Mouse (Mus musculus) hindbrain, embryonic 12.5 days (tissue): Measurements from ENCODE around the gene Bglap2. TPM values are rescaled to one million over a fixed set of nuclear protein-coding genes. Genes with fewer than 3 reads are reported as not detected.
"Not testable (repeated sequence)": the region's sequence is repeated elsewhere in the genome, so short reads cannot be mapped to it uniquely, and the experiment has no call there.

Experiments used
- ATAC-seq: fragments of 200-750 bp; cut with Nextera tagmentation; 2 replicates; pipeline ENCODE4 v1.8.0; 2017; ENCODE audit warnings: moderate TSS enrichment; ENCODE audit not compliant: low FRiP score
- H3K27ac ChIP-seq: fragments of 300-500 bp; sonication (generic); 2 replicates; pipeline ENCODE4 v1.5.1; 2016; ENCODE audit warnings: mild to moderate bottlenecking
- H3K27me3 ChIP-seq: fragments of 300-500 bp; sonication (generic); 2 replicates; pipeline ENCODE4 v1.6.1; 2016; ENCODE audit warnings: mild to moderate bottlenecking
- H3K36me3 ChIP-seq: fragments of 300-500 bp; sonication (generic); 2 replicates; pipeline ENCODE4 v1.6.1; 2016; ENCODE audit warnings: mild to moderate bottlenecking
- H3K4me1 ChIP-seq: fragments of 300-500 bp; sonication (generic); 2 replicates; pipeline ENCODE4 v1.6.1; 2016
- H3K4me2 ChIP-seq: fragments of 300-500 bp; sonication (generic); replicated peaks from 2 replicates; pipeline ENCODE4 v1.6.1; 2016; ENCODE audit warnings: mild to moderate bottlenecking
- H3K4me3 ChIP-seq: fragments of 300-500 bp; sonication (generic); 2 replicates; pipeline ENCODE4 v1.5.1; 2016; ENCODE audit warnings: mild to moderate bottlenecking
- H3K9ac ChIP-seq: fragments of 300-500 bp; sonication (generic); 2 replicates; pipeline ENCODE4 v1.6.1; 2016; ENCODE audit warnings: mild to moderate bottlenecking, moderate library complexity
- H3K9me3 ChIP-seq: fragments of 300-500 bp; sonication (generic); replicated peaks from 2 replicates; pipeline ENCODE4 v1.6.1; 2016; ENCODE audit warnings: mild to moderate bottlenecking
- WGBS: fragments of 180-500 bp; shearing (Covaris S2); methylation state at CpG from one replicate; pipeline ENCODE4 v1.1.7; 2016; 5-methylcytosine and 5-hydroxymethylcytosine counted together
- polyA plus RNA-seq: library from polyadenylated mRNA; unstranded; fragments of >200 nt; fragmentation: Nextera tagmentation; extraction: Ambion mirVana; gene quantifications from 2 replicates; pipeline ENCODE4 v1.2.1, GENCODE M21; 2016

Gene Bglap2
- polyA plus RNA-seq, 1 experiment from 2014 or later, result not detected

- ATAC-seq, result peak; percentile 92
- not testable (repeated sequence) for H3K27me3 ChIP-seq, H3K36me3 ChIP-seq, H3K9me3 ChIP-seq, H3K4me1 ChIP-seq
- Histone ChIP-seq H3K27ac (peak overlapping the region; percentile 79), H3K4me2 (peak overlapping the region; percentile 47), H3K4me3 (peak overlapping the region; percentile 22), H3K9ac (peak overlapping the region; percentile 45; the same call in 1 of the 2 replicates)
- 6% methylated on average over 19 of the region's 22 CpGs for WGBS
Measured at GRCm38 (mm10) chr3:88381389-88382315, 3.2 kb upstream of the Bglap2 start.

GRCm38 (mm10) chr3:88376644-88377043 is 1.9 kb downstream of the Bglap2 start:
- not testable (repeated sequence) for H3K36me3 ChIP-seq, H3K4me3 ChIP-seq, H3K4me1 ChIP-seq, H3K9ac ChIP-seq, H3K9me3 ChIP-seq, H3K27me3 ChIP-seq
- 24% methylated on average over 5 of the region's 7 CpGs for WGBS
- Histone ChIP-seq H3K27ac (peak overlapping the region; percentile 66), H3K4me2 (peak overlapping the region; percentile 37; the same call in 1 of the 2 replicates)
- ATAC-seq, result peak; percentile 51

- H3K36me3 ChIP-seq, H3K4me1 ChIP-seq, H3K4me3 ChIP-seq, H3K27me3 ChIP-seq, H3K9me3 ChIP-seq: not testable (repeated sequence)
- WGBS, result 10% methylated on average over 18 of the region's 19 CpGs
- peak overlapping the region; percentile 27; the same call in 1 of the 2 replicates for H3K9ac ChIP-seq
- ATAC-seq, result peak; percentile 89
- H3K4me2 ChIP-seq, result peak overlapping the region; percentile 37
- peak overlapping the region; percentile 66 for H3K27ac ChIP-seq
Measured at GRCm38 (mm10) chr3:88375750-88376626, 2.5 kb downstream of the Bglap2 start.

DNA sequence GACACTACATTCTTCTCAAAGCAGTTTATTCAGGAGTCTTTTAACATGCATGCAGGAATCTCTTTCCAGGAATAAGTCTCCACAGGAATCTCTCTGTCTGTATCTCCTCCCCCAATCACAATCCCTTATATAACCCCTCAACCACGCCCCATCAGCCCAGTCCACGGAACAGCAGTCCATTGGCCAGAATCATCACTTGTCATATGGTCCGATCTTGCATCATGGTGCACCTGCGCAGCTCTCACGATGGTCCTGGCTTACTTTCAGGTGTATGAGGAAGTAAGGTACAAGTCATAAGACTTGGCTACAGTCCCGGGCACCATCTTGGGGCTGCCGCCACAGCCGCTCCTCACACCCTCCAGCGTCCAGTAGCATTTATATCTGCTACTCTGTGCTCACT is 5.9 kb downstream of the Bglap2 start, which contains the start of gene Bglap3:
Gene Bglap3, minus strand, starts transcription at position 101 of the 400 bp plus-strand sequence.
- not testable (repeated sequence) for H3K4me2 ChIP-seq, H3K36me3 ChIP-seq, H3K9ac ChIP-seq, H3K27me3 ChIP-seq, H3K4me1 ChIP-seq, H3K9me3 ChIP-seq, ATAC-seq, H3K27ac ChIP-seq, H3K4me3 ChIP-seq
- WGBS, result 90% methylated on average over 9 of the region's 9 CpGs

DNA sequence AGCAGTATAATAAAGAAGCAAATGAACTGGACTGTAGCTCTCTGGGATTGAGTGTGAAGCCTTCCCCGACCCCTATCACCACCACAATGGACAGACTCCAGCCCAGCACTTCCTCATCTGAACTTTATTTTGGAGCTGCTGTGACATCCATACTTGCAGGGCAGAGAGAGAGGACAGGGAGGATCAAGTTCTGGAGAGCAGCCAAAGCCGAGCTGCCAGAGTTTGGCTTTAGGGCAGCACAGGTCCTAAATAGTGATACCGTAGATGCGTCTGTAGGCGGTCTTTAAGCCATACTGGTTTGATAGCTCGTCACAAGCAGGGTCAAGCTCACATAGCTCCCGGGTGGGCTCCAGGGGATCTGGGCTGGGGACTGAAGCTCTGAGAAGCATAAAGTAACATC is 10.0 kb downstream of the Bglap2 start:
- Histone ChIP-seq H3K4me1 (peaks cover 15% of the 10 kb centered on the region), H3K27me3 (peaks cover 22% of the 10 kb centered on the region)
- H3K9ac ChIP-seq, ATAC-seq, H3K36me3 ChIP-seq, H3K4me3 ChIP-seq, H3K4me2 ChIP-seq, H3K27ac ChIP-seq, H3K9me3 ChIP-seq: not testable (repeated sequence)
- 84% methylated on average over 7 of the region's 7 CpGs for WGBS

- H3K27ac ChIP-seq, result not testable (repeated sequence)
Measured at GRCm38 (mm10) chr3:88367517-88367916, 11.0 kb downstream of the Bglap2 start.

DNA sequence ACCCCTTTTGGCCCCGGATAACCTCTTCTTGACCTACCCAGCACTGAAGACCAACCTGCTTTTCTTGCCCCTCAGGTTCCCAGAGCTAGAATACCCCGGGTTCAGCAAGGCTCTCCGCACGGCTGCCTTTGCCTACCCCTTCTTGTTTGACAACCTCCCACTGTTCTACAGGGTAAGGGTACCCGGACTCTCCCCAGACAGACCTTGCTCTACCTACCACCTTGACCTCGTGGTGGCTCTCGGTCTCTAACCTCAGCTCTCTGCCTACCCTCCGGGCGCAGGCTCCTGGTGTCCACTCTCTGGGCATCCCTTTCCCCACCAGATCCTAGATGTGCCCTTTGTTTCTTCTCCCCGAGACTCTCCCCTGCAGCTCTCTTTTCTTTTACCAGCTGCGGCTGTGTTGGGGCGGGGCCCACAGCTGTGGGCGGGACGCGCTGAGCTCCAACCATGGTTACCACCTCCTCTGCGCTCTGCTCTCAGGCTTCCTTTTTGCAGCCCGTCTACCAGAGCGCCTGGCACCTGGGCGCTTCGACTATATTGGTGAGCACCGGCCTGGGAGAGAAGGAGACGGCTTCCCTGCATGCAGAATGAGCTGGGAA is 11.6 kb downstream of the Bglap2 start:
- Histone ChIP-seq H3K27me3 (peaks cover 22% of the 10 kb centered on the region), H3K4me3 (peak overlapping the region; percentile 24), H3K36me3 (peaks cover 12% of the 10 kb centered on the region), H3K27ac (peak overlapping the region; percentile 72), H3K4me2 (peak overlapping the region; percentile 47), H3K4me1 (peaks cover 15% of the 10 kb centered on the region)
- not testable (repeated sequence) for H3K9ac ChIP-seq, H3K9me3 ChIP-seq
- 1% methylated on average over 20 of the region's 22 CpGs for WGBS
- peak; percentile 90 for ATAC-seq

More at GRCm38 (mm10) chr3:88367517-88367916, 11.0 kb downstream of the Bglap2 start:
- peaks cover 15% of the 10 kb centered on the region for H3K4me1 ChIP-seq
- peaks cover 22% of the 10 kb centered on the region for H3K27me3 ChIP-seq
- not testable (repeated sequence) for H3K4me3 ChIP-seq, H3K9me3 ChIP-seq, H3K4me2 ChIP-seq, H3K36me3 ChIP-seq, H3K9ac ChIP-seq
- 47% methylated on average over 4 of the region's 7 CpGs for WGBS
- peak; percentile 47; the same call in 1 of the 2 replicates for ATAC-seq

DNA sequence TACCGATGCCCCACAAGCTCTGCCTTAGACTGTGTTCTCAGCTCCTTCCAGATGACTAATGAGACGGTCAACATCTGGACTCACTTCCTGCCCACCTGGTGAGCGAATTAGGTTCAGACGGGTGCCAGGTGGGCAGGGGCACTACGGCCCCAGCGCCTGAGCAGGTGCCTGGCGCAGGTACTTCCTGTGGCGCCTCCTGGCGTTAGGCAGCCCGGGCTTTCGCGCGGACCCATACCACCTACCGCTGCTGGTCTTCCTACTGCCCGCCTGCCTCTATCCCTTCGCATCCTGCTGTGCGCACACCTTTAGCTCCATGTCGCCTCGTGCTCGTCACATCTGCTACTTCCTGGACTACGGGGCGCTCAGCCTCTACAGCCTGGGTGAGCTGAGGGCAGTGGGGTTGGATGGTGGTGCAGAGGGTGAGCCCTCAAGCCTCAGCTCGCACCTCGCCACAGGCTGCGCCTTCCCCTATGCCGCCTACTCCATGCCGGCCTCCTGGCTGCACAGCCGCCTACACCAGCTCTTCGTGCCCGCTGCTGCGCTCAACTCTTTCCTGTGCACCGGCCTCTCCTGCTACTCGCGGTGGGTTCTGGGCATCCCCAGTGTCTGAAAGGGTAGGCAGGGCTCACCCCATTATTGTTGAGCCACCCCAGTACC is 12.7 kb downstream of the Bglap2 start:
- Histone ChIP-seq H3K36me3 (peaks cover 23% of the 10 kb centered on the region), H3K27me3 (peaks cover 22% of the 10 kb centered on the region), H3K27ac (no peak overlapping the region), H3K9me3 (peaks cover 8% of the 10 kb centered on the region), H3K4me3 (no peak overlapping the region), H3K4me1 (peaks cover 15% of the 10 kb centered on the region), H3K9ac (no peak overlapping the region), H3K4me2 (peak overlapping the region; percentile 14)
- 42% methylated on average over 34 of the region's 34 CpGs for WGBS
- ATAC-seq, result no peak

GRCm38 (mm10) chr3:88364337-88364736 is 14.2 kb downstream of the Bglap2 start, which contains the start of gene Paqr6:
Gene Paqr6 (plus strand): TSS chr3:88364584.
- H3K27me3 ChIP-seq, result peaks cover 22% of the 10 kb centered on the region
- H3K4me1 ChIP-seq, result peaks cover 25% of the 10 kb centered on the region
- H3K27ac ChIP-seq, result no peak within 1 kb of the TSS; the same call in 1 of the 2 replicates
- ATAC-seq, result no peak
- no peak within 1 kb of the TSS for H3K4me3 ChIP-seq
- 2% methylated on average over 16 of the region's 16 CpGs for WGBS
- H3K9me3 ChIP-seq, result no peaks in the 10 kb centered on the region
- H3K9ac ChIP-seq, result no peak within 1 kb of the TSS
- H3K36me3 ChIP-seq, result peaks cover 38% of the 10 kb centered on the region
- peak within 1 kb of the TSS; percentile 22 for H3K4me2 ChIP-seq

GRCm38 (mm10) chr3:88363700-88364099 is 14.8 kb downstream of the Bglap2 start:
- 46% methylated on average over 4 of the region's 4 CpGs for WGBS
- Histone ChIP-seq H3K4me2 (no peak overlapping the region), H3K27me3 (peaks cover 22% of the 10 kb centered on the region), H3K27ac (no peak overlapping the region), H3K9me3 (no peaks in the 10 kb centered on the region), H3K4me3 (no peak overlapping the region), H3K4me1 (peaks cover 30% of the 10 kb centered on the region), H3K36me3 (peaks cover 44% of the 10 kb centered on the region), H3K9ac (no peak overlapping the region)
- no peak for ATAC-seq

GRCm38 (mm10) chr3:88361612-88362313 is 16.7 kb downstream of the Bglap2 start:
- no peak overlapping the region for H3K27ac ChIP-seq
- WGBS, result 88% methylated on average over 2 of the region's 2 CpGs
- no peak overlapping the region for H3K4me3 ChIP-seq
- no peaks in the 10 kb centered on the region for H3K9me3 ChIP-seq
- no peak for ATAC-seq
- H3K4me2 ChIP-seq, result no peak overlapping the region
- H3K36me3 ChIP-seq, result peaks cover 62% of the 10 kb centered on the region
- no peak overlapping the region for H3K9ac ChIP-seq
- peaks cover 22% of the 10 kb centered on the region for H3K27me3 ChIP-seq
- peaks cover 30% of the 10 kb centered on the region for H3K4me1 ChIP-seq
